Mouse (Mus musculus) adrenal gland, adult 18-20 months (tissue): ENCODE data around the gene Ugt1a9. TPM values are rescaled to one million over a fixed set of nuclear protein-coding genes. Genes with fewer than 3 reads are reported as not detected.
"Not testable (repeated sequence)": the region's sequence is repeated elsewhere in the genome, so short reads cannot be mapped to it uniquely, and the experiment has no call there.

Source experiments
- DNase-seq, 2 experiments: peaks; one replicate each; pipeline ENCODE4 v3.0.0; 2021 to 2022; ENCODE audit warnings: low spot score in 2 of 2
- total RNA-seq, 2 experiments: library from RNA; stranded (reverse); gene quantifications; 1 replicate in 1 of 2; 2 replicates in 1 of 2; pipeline ENCODE4 v1.2.3; 2021

Ugt1a9 gene
- total RNA-seq, 2 experiments from 2014 or later, result not detected

GRCm38 (mm10) chr1:88217576-88217975, 147.0 kb downstream of the Ugt1a9 start:
- no peak for DNase-seq

DNA sequence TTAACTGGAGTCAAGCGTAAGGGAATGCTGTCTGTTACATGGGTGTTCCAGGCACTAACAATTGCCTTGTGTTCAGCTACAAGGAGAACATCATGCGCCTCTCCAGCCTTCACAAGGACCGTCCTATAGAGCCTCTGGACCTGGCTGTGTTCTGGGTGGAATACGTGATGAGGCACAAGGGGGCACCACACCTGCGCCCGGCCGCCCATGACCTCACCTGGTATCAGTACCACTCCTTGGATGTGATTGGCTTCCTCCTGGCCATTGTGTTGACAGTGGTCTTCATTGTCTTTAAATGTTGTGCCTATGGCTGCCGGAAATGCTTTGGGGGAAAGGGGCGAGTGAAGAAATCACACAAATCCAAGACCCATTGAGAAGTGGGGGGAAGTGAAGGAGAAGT, 147.5 kb downstream of the Ugt1a9 start:
- peak in 1 of 2 experiments; percentile 29 for DNase-seq

DNA sequence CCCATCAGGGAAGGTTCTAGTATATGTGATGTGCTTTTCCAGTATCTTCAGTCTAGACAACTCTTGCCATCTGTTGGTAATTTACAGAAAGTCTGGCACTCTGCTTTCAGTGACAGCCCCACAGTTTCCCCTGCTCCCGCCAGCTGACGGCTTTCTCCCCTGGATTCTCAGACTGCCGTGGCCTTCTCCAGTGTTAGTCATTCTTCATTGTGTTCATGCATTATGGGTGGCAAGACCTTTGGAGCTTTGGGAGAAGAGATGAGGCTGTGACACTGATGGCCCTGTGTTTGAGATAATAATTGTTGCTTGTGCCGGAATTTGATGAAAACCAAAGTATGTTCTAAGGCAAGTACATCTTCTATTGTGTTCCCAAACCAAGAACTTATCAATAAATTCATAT, 148.0 kb downstream of the Ugt1a9 start:
- peak in 1 of 2 experiments; percentile 19 for DNase-seq

DNA sequence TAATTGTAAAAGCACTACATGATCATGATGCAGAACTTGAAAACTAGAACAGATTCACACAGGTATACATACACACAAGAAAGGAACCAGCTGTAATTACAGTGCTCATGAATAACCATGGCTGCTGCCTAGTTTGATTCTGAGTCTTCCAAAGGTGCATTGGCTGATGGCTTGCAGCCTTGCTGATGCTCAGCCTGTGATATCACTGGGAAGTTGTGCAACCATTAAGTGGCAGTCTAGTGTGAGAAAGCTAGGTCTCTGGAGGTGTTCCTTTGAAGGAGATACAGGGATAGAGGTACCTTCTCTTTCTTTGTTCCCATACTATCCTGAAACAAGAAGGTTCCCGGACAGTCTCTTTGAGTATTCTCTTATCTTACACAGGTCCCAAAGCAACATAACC, 148.5 kb downstream of the Ugt1a9 start:
- no peak for DNase-seq

DNA sequence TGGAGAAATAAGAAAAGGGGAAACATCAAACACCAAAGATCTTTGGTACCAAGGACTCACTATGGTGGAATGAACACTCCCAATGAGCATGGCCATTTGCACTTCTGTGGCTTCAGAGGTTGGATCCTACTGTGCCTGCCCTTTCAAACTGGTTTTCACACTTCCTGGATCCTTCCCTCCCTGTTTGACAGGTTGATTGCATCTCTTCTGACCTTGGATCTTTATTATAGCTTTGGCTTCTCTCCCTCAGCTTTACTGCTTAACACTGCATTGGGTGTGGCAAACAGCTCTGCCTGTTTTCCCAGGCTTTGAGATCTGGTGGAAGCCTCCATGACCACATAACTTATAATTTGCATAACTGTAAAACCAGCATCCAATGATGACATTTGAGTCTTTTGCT, 149.7 kb downstream of the Ugt1a9 start:
- peak in 1 of 2 experiments; percentile 21 for DNase-seq

DNA sequence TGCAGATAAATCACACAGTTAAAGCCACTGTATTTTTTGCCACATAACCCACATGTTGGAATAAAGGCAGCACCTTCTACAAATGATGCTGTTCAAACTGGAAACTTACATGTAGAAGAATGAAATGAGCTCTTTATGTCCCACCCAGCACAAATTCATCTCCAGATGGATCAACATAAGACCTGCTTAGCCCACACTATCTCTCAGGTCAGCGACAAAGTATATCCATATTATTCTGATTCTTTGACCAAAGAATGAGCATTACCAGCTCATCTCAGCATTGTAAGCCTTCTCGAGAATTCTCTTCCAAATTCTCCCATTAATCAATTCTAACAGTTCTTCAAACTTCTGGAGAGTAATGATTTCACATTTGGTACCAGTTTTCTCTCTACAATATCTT, 151.6 kb downstream of the Ugt1a9 start:
- DNase-seq, result no peak

DNA sequence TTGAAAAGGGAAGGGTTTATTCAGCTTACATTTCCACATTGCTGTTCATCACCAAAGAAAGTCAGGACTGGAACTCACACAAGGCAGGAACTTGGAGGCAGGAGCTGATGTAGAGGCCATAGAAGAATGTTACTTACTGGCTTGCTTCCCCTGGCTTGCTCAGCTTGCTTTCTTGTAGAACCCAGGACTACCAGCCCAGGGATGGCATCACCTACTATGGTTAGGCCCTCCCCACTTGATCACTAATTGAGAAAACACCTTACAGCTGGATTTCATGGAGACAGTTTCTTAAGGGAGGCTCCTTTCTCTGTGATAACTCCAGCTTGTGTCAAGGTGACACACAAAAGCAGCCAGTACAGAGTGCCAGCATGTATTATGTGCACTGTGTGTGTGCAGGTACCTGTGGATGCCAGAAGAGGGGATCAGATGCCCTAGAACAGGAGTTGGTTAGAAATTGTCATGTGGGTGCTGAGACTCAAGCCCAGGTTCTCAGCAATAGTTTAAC, 152.5 kb downstream of the Ugt1a9 start:
- not testable (repeated sequence) for DNase-seq

DNA sequence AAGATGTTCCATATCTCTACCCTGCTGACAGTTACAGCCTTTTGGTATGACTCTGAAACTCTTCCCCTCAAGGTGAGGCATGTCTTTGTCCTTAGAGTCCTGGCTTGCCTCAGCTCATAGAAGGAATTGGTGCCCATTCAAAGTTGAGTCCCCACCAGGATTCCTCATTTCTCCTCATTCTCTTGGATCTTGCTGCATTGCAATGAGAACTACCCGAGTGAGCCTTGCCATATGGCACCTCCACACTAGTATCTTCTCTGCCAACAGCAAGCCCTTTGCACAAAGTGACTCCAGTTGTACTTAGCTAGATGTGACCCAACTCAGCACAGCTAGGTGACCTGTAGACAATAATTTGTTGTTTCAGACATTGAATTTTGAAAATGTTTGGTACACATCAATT, 153.0 kb downstream of the Ugt1a9 start:
- DNase-seq, result no peak

DNA sequence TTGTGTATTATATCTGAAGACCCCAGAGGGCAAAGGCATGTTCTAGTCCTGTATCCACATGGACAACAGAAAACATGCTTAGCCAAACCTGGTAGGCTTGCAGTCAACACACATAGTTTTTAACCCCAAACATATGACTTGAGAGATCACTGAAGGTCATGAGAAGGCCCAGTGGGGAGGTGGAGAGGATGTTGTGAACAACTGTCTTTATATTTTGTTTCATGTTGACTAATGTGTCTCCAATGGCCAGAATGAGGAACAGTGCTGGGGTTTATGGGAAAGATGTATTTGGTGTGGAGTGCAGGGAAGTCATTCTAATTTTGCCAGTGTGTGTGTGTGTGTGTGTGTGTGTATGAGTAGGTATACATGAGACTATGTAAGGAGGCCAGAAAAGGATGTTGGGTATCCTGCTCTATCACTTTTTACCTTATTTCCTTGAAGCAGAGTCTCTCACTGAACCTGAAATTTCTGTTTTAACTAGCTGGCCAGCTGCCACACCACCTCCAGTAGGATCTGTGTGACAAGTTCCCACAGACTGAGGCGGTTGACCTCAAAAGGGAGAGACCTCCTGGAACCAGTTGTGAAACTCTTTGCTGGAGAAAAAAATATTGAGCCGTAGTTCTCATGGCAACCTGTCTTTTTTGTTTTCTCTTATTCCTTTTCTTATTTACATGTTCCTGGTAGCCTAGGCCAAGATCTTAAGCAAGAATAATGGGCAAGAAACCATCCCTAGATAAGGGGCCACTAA, 153.6 kb downstream of the Ugt1a9 start:
- peak in 1 of 2 experiments; percentile 27 for DNase-seq

DNA sequence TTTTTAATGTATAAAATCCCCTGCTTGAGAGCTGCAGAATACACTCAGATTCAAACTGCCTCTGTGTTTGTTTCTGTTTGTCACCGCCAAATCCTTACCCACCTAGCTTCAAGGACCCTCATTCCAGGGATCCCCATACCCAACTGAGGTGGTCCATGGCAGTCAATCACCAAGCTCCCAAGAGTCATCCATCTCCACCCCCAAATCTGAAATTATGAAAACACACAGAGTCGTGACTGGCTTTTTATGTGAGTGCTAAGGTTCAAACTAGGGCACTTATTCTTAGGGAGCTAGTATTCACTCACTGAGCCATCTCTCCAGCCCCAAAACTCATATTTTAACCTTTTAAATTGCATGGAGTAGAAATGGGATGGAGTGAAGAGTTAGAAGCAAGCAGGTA, 154.7 kb downstream of the Ugt1a9 start:
- DNase-seq, result not testable (repeated sequence)

DNA sequence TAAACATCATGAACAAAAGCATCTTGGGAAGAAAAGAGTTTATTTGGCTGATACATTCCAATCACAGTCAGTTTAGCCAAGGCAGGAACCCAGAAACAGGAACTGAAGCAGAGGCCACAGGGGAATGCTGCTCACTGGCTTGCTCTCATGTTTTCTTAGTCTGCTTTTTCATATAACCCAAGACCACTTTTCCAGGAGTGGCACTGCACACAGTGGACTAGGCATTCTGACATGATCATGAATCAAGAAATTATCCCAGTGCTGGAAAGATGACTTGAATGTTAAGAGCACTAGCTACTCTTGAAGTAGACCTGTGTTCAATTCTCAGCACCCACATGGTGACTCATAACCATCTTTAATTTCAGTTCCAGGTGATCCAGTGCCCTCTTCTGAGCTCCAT, 155.1 kb downstream of the Ugt1a9 start:
- peak in 1 of 2 experiments; percentile 19 for DNase-seq

- peak in 1 of 2 experiments; percentile 20 for DNase-seq
Observed at GRCm38 (mm10) chr1:88226670-88227379, 156.2 kb downstream of the Ugt1a9 start, which contains the start of gene Mroh2a. TSS of gene Mroh2a (plus strand) at chr1:88226986.

DNA sequence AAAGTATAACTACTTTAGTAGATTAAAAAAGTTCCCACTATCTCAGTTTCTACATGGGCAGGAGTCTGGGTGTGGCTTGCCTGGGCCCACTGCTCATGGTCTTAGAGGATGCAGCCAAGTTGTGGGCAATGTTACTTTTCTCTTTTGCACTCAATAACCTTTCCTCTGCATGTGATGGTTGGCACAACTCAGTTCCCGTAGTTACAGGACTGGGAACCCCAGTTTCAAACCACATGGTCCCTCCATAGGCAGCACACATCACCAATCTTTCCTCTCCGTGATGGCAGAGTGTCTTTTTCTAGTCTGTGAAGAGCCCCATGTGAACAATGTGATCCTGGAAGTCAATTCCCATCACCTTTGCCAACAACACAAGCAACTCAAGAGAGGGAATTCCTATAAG, 156.9 kb downstream of the Ugt1a9 start:
- peak in 1 of 2 experiments; percentile 19 for DNase-seq

GRCm38 (mm10) chr1:88228121-88228520, 157.5 kb downstream of the Ugt1a9 start:
- peak in 1 of 2 experiments; percentile 37 for DNase-seq

DNA sequence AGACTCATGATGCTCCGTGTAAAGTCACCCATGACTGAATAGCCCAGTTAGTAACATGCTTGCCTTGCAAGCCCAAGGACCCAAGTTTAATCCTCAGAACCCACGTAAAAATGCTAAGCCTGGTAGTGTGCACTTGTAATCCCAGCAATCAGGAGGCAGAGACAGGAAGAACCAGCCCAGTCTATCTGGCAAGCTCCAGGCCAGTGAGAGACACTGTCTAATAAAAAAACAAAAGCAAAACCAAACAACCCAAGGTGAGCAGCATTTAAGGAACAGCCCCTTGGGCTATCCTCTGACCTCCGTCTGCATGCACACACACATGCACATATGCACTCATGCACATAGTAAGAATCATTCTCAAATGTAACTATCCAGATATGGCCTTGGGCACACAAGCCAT, 159.0 kb downstream of the Ugt1a9 start:
- DNase-seq, result peak in 1 of 2 experiments; percentile 20

- peak in 1 of 2 experiments; percentile 25 for DNase-seq
Observed at GRCm38 (mm10) chr1:88229986-88230385, 159.4 kb downstream of the Ugt1a9 start.

- DNase-seq, result peak in 1 of 2 experiments; percentile 25
Observed at GRCm38 (mm10) chr1:88230421-88230820, 159.8 kb downstream of the Ugt1a9 start.

GRCm38 (mm10) chr1:88230981-88231802, 160.6 kb downstream of the Ugt1a9 start:
- DNase-seq, result peak in 1 of 2 experiments; percentile 22

GRCm38 (mm10) chr1:88231803-88232499, 161.4 kb downstream of the Ugt1a9 start:
- peak in 1 of 2 experiments; percentile 26 for DNase-seq

DNA sequence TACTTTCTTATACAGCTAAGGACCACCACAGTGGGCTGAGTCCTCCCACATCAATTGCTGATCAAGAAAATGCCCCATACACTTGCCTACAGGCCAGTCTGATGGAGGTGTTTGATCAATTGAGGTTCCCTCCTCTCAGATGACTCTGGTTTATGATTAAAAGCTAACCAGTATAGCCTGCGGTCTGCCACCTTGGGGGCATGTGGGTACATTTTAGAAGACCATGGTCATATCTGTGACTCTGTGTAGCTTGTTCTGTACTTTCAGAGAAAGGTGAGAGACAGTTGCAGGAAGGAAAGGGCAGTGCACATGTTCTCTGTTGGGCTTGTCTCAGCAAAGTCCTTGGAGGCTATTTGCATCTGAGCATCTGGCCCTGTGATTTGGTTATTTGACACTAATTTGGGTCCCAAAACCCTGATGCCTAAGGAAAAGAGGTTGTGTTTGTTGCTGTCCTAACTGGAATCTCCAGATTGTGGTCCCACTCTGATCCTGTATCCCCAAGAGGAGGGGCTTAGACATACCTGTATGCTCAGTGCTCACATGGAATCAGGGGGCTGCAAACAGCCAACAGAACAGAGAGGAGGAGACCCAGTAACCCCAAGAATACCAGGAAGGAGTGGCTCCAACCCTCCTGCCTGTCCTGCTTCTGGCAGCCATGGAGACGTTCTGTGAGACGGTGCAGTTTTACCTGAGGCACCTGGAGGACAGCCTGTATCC, 162.2 kb downstream of the Ugt1a9 start:
- DNase-seq, result peak in 1 of 2 experiments; percentile 26
